Mouse (Mus musculus): Measurements from ENCODE around the gene Uimc1.

DNA sequence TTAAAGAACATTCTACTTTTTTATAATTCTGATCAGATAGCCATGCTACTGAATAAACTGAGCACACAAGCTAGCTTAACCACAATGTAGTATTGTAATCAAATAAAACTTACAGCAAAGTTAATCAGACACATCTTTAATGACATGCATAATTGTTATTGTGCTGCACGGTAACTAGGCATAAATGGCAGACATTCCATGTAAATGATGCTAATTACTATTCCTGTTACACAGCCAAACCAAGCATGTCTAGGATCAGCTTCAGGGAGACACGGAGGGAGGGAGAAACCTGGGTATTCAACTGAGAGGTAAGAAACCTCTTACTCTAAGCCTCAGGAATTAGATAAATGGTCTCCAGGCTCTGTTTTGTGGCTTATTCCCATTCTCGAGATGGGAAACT lies 52.4 kb downstream of the Uimc1 start:
- TF ChIP-seq GATA1 (IDR thresholded peaks at IDR 0.05; ENCODE audit: low read depth, low read length), result no peak
- TF ChIP-seq CTCF (IDR thresholded peaks at IDR 0.05 in 2 of 3, conservative IDR thresholded peaks at IDR 0.05 in 1 of 3; ENCODE audit: control insufficient read depth in 1 of 3, insufficient read depth in 1 of 3, low read depth in 2 of 3, low read length in 3 of 3, poor library complexity in 1 of 3, severe bottlenecking in 1 of 3), result no peak
